Mouse (Mus musculus) common myeloid progenitor, adult 5-6 weeks (primary cell): Measurements from ENCODE around the gene Slc23a2. TPM values are rescaled to one million over a fixed set of nuclear protein-coding genes. Genes with fewer than 3 reads are reported as not detected.

Experiments
- ATAC-seq: replicated peaks from 2 replicates; pipeline ENCODE4 v1.8.0; 2016; ENCODE audit warnings: low read depth, mild to moderate bottlenecking, moderate TSS enrichment, inconsistent platforms; ENCODE audit not compliant: poor library complexity, severe bottlenecking
- total RNA-seq: library from RNA; stranded (forward); fragments of 200-1000, 187-1606 nt; gene quantifications from 2 replicates; pipeline ENCODE4 v1.2.3, GENCODE M21; 2017

The Slc23a2 gene
- total RNA-seq, 1 experiment from 2014 or later, result 8.2 TPM

- ATAC-seq, result peak; percentile 66
Observed at GRCm38 (mm10) chr2:132055349-132055753, 89.6 kb downstream of the Slc23a2 start.

GRCm38 (mm10) chr2:132053824-132054223 is 91.1 kb downstream of the Slc23a2 start:
- peak; percentile 45 for ATAC-seq

- peak; percentile 37 for ATAC-seq
Observed at GRCm38 (mm10) chr2:132051798-132052197, 93.1 kb downstream of the Slc23a2 start.

- no peak for ATAC-seq
Observed at GRCm38 (mm10) chr2:132049921-132050320, 95.0 kb downstream of the Slc23a2 start.

- ATAC-seq, result no peak
Observed at GRCm38 (mm10) chr2:132049491-132049890, 95.4 kb downstream of the Slc23a2 start.

GRCm38 (mm10) chr2:132048143-132048772 is 96.7 kb downstream of the Slc23a2 start:
- peak; percentile 66 for ATAC-seq

GRCm38 (mm10) chr2:132047364-132047763 is 97.5 kb downstream of the Slc23a2 start:
- no peak for ATAC-seq

GRCm38 (mm10) chr2:132046659-132047058 is 98.2 kb downstream of the Slc23a2 start:
- ATAC-seq, result no peak

GRCm38 (mm10) chr2:132044320-132045274 is 100.3 kb downstream of the Slc23a2 start:
- ATAC-seq, result no peak

GRCm38 (mm10) chr2:132043101-132043621 is 101.7 kb downstream of the Slc23a2 start:
- ATAC-seq, result no peak

GRCm38 (mm10) chr2:132039894-132040293 is 105.0 kb downstream of the Slc23a2 start:
- ATAC-seq, result peak; percentile 30; the same call in 1 of the 2 replicates

GRCm38 (mm10) chr2:132036326-132036725 is 108.6 kb downstream of the Slc23a2 start:
- no peak for ATAC-seq

- ATAC-seq, result peak; percentile 69
Observed at GRCm38 (mm10) chr2:132035470-132035835, 109.5 kb downstream of the Slc23a2 start.

GRCm38 (mm10) chr2:132034590-132035469 is 110.1 kb downstream of the Slc23a2 start:
- peak; percentile 24 for ATAC-seq

- ATAC-seq, result no peak
Observed at GRCm38 (mm10) chr2:132031364-132032095, 113.4 kb downstream of the Slc23a2 start.

GRCm38 (mm10) chr2:132030418-132031363 is 114.2 kb downstream of the Slc23a2 start:
- no peak for ATAC-seq

- peak; percentile 64 for ATAC-seq
Observed at GRCm38 (mm10) chr2:132029646-132030417, 115.1 kb downstream of the Slc23a2 start, which contains the start of gene Rassf2. TSS of gene Rassf2 (minus strand) at chr2:132030258.
